Mouse (Mus musculus) kidney, postnatal 25 days (tissue): ENCODE measurements around the gene Rasa2.
"Not testable (repeated sequence)": the region's sequence is repeated elsewhere in the genome, so short reads cannot be mapped to it uniquely, and the experiment has no call there.

Experiments used
- DNase-seq, 2 experiments: peaks; one replicate each; pipeline ENCODE4 v3.0.0; 2021; ENCODE audit warnings: mixed read lengths in 2 of 2

Gene Rasa2

GRCm38 (mm10) chr9:96524972-96525506 is 106.4 kb downstream of the Rasa2 start, which contains the start of gene Gm28729:
Gene Gm28729, minus strand, starts transcription at chr9:96525264.
- no peak for DNase-seq

- DNase-seq = no peak
Measured at GRCm38 (mm10) chr9:96523148-96523547, 108.3 kb downstream of the Rasa2 start.

GRCm38 (mm10) chr9:96521574-96521973 is 109.8 kb downstream of the Rasa2 start:
- DNase-seq = not testable (repeated sequence)

GRCm38 (mm10) chr9:96517429-96517828 is 114.0 kb downstream of the Rasa2 start:
- no peak for DNase-seq

GRCm38 (mm10) chr9:96516806-96517205 is 114.6 kb downstream of the Rasa2 start:
- no peak for DNase-seq

GRCm38 (mm10) chr9:96515737-96516136 is 115.7 kb downstream of the Rasa2 start:
- no peak for DNase-seq

- DNase-seq = no peak
Measured at GRCm38 (mm10) chr9:96514278-96514677, 117.1 kb downstream of the Rasa2 start.

- peak; percentile 49 to 76 for DNase-seq
Measured at GRCm38 (mm10) chr9:96506011-96506498, 125.4 kb downstream of the Rasa2 start.

- no peak for DNase-seq
Measured at GRCm38 (mm10) chr9:96505156-96505555, 126.3 kb downstream of the Rasa2 start.

GRCm38 (mm10) chr9:96504116-96504895 is 127.1 kb downstream of the Rasa2 start:
- no peak for DNase-seq

GRCm38 (mm10) chr9:96502856-96503610 is 128.4 kb downstream of the Rasa2 start:
- DNase-seq = peak; percentile 25 to 51

- no peak for DNase-seq
Measured at GRCm38 (mm10) chr9:96501217-96501616, 130.2 kb downstream of the Rasa2 start.

GRCm38 (mm10) chr9:96493212-96493611 is 138.2 kb downstream of the Rasa2 start:
- no peak for DNase-seq

GRCm38 (mm10) chr9:96491810-96492209 is 139.6 kb downstream of the Rasa2 start:
- DNase-seq = peak; percentile 43 to 66
